Mouse (Mus musculus): Measurements from ENCODE around the gene 1700123O20Rik.

1700123O20Rik gene

DNA sequence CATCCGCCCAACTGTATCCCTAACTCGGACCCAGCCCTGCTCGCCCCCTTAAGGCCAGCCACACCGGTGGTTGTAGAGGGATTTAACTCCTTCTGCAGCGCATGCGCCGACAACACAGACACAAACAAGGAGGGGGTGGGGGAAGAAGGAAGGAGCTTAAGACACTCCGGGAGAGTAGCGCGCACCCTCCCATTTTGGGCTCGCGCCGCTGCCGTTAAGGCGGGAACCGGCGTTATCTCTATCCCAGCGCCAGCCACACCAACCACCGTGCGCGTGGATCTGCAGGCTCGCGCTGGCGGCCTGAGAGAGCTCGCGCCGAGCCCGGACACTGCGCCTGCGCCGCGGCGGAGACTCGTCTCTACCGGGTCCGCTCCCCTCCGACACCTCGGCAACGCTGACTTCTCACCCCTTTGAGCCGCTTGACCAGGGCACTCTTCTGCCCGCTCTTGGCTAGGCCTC lies at the start of gene 1700123O20Rik:
Gene 1700123O20Rik, plus strand, starts transcription at position 154 of the 459 bp plus-strand sequence.
- DNase-seq (ENCODE audit: low spot score), result peak; percentile 89

DNA sequence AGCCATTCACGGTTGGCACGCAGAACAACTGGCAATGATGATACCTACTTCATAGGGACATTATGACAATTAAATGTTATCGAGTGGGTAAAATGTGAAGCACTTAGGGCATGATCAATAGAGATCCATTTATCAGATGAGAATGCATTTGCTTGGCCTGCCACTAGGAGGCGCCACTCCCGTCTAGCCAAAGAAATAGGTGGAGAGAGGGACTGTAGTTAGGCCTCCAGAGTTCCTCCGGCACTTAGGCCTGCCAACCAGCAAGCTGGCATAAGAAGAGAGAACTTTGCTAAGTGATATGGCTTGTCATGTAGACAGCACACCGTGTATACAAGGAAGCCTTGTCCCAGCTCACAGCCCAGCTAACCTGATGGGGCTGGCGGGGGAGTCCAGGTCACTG lies 49.1 kb upstream of the 1700123O20Rik start:
- DNase-seq (ENCODE audit: low spot score), result no peak

DNA sequence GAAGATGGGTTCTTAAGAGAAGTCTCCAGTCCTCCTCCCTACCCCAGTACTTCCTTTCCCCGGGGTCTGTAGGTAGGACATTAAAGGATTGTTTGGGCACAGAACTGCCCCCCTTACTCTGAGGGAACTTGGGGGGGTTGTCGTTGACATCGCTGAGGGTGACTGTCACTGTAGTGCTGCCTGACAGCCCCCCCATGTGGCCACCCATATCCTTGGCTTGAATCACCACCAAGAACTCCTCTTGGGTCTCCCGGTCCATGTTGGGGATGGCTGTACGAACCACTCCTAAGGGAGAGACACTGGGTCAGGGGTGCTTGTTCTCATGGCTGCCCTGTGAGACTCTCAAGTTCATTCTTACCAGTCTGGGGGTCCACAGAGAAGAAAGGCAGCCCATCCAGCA lies 47.8 kb upstream of the 1700123O20Rik start:
- no peak for DNase-seq (ENCODE audit: low spot score)

DNA sequence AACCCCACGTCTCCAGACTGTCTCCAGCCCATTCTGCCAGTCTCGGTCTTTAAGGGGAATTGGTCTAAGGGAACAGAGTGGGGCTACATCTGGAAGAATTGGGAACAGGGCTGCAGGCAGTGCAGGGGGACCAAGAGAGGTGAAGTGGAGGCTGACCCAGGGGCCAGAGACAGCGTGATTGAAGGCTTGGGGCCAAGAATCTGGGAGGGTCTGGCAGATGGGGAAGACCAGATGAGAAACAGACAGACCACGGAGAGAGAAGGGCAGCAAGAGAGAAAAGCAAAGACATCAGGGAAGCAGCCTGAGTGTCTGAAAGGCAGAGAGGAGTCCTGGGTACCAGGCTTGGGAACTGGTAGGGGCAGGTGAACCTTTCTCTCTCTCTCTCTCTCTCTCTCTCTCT lies 45.9 kb upstream of the 1700123O20Rik start:
- no peak for DNase-seq (ENCODE audit: low spot score)

DNA sequence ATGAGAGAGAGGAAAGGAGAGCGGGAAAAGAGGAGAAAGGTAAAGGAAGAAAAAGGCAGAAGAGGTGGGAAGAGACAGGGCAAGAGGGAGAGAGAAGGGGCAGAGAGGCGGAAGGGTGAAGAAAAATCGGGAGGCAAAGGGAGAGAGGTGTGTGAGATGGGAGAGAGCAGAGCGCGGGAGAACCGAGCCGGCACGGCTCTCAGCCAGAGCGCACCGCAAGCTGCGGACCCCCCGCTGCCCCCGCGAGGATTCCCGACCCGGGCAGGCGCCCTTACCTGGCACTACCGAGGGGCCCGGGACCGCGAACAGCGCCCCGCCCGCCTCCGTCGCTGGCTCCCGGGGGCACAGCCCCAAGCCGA lies 45.1 kb upstream of the 1700123O20Rik start, which contains the start of gene Gm17606:
Gene Gm17606, plus strand, starts transcription at position 7 of the 359 bp plus-strand sequence.
- DNase-seq (ENCODE audit: low spot score), result no peak

DNA sequence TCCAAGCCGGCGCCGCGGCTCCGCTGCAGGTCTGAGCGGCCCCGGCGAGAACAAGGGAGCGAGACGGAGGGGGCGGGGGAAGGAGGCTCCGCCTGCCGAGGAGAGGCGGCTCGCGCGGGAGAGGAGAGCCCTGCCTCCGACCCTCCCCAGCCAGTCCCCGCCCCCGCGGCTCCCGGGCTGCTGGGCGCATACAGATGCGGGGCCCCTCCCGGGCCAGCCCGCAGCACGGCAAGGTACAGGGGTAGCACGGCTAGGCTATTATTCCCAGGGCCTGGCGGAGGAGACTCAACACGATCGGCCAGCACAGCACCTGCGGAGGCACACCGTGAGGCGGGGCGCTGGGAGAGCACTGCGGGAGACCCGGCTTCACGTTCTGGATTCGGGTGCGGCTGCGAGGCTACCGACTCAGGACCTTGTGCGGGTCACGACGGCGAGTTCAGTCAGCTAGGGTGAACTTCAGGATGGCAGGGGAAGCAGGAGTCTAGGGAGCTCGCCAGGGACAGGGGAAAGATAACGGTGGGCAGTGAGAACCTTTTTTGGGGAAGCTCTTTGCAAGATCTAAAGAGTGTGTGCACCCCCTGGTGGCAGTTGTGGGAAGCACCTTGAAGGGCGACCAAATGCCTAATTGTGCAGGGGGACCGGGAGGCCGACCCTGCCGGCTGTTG lies 44.6 kb upstream of the 1700123O20Rik start, which contains the start of gene Cdh24:
Gene Cdh24, minus strand, starts transcription at position 60 of the 665 bp plus-strand sequence.
- DNase-seq (ENCODE audit: low spot score), result peak; percentile 93

DNA sequence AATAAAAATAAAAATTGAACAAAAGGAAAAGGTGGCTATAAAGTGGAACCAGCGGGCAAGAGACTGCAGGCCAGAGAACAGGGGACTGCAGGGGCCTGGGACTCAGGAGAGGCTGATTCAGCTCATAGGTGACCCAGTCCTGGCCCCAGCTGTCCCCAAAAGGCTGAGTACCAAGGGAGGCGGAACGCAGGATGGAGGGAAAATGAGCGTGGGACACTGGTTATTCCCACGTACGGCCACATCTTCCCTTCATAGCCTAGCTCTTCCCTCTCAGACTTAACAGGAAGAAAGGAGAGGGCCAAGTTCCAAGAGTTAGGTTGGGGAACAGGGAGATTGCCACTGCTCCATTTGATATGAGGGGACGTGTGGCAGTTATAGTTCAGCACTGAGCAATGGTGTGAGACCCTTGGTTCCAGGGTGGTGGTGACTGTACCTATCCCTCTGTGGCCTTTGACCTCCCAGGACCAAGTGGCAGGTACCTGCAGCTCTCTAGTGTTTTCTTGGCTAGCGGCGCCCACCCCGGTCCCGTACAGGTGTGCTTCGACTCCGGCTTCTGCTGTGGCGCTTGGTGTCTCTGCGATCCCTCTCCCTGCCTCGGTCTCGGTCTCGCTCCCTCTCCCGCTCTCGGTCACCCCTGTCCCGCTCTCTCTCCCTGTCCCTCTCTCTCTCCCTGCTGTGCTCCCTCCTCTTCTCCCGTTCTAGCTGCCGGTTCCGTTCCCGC lies 43.6 kb upstream of the 1700123O20Rik start:
- DNase-seq (ENCODE audit: low spot score), result no peak

DNA sequence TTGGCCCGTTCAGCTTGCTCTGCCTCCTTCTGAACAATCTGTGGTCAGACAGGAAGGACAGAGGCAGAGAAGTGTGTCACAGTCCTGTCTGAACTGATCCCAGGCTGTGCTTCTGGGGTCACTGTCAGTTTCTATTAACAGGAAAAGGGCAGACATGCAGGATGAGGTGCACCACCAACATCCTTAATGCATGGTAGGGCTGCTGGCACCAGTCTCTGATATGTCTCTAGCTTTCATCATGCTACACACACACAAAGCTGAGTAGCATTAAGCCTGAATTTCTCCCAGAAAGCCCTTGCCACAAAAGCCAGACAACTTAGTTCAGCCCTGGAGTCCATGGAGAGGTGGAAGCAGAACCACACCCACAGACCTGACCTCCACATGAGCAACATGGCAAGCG lies 43.0 kb upstream of the 1700123O20Rik start:
- DNase-seq (ENCODE audit: low spot score), result no peak

DNA sequence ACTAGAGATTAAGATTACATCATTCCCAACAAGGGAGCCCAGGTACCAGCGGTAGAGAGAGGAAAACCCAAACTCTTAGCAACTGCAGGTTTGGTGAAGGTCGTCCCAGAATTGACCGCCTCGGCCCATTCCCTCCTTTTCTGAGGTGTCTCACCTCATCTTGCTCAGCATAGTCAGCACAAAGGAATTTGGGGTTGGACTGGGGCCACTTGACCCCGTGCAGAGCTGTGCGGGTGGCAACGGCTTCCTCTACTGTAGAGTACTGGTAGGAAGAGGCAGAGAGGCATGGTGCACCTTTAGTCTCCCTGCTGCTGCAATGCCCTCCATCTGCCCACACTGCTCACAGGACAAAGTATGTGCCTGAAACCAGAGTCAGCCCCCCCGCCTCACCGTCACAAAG lies 41.7 kb upstream of the 1700123O20Rik start:
- no peak for DNase-seq (ENCODE audit: low spot score)

DNA sequence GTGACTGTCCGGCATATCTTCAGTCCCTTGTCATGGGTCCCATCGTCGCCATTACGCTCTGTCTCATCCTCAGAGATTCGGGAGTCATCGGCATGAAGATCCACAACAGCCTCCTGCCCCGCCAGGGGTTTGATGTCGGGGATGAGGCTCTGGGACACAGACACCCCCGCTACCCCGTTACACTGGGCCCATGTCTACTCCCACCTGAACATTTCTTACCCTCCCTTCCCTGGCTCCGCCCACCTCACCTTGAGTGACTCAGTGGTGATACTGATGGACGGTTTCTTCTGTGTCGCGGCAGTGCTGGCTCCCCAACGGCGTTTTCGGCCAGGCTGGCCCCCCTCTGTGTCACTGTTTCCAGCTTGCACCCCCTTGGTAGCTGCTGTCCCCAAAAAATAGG lies 39.6 kb upstream of the 1700123O20Rik start:
- DNase-seq (ENCODE audit: low spot score), result no peak

DNA sequence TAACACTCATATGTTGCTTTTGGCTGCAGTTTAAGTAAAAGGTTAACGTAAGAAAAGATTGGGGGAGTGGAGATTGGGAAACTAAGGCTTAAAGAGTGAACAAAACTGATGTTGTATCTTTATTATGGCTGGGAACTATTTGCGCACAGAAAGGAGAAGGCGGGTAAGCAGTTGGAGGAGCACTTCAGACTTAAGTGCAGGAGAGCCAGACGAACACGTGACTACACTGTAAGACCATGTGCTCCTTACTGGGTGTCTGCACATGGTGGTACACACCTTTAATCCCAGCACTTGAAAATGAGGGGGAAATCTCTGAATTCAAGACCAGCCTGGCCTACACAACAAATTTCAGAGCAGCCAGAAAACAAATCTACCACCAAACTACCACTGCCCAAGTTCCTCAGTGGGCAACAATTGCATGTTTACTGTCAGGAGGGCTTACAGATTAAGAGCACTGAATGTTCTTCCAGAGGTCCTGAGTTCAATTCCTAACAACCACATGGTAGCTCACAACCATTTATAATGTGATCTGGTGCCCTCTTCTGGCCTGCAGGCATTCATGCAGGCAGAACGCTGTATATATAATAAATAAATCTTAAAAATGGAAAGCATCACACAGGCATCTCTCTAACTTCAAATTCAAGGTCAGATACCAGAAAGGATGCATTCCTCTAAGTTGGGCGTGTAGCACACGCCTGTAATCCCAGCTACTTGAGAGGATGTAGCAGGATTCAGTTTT lies 38.9 kb upstream of the 1700123O20Rik start:
- DNase-seq (ENCODE audit: low spot score), result no peak

DNA sequence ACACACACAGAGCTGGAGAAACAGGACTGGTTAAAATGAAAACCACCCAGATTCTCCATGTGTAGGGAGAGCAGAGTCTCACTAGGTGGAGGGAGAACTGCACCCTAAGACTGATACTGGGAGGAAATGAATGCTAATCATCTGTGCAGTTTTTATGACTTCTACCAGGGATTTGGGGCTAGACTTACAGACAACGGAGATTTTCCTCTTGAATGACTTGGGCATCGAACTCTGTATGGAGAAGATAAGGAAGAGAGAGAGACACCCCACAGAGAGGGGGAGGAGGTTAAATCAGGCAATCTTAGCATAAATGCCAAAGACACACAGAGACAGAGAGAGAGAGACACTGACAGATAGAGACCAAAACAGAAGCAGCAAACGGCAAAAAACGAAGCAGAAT lies 38.1 kb upstream of the 1700123O20Rik start:
- DNase-seq (ENCODE audit: low spot score), result no peak

DNA sequence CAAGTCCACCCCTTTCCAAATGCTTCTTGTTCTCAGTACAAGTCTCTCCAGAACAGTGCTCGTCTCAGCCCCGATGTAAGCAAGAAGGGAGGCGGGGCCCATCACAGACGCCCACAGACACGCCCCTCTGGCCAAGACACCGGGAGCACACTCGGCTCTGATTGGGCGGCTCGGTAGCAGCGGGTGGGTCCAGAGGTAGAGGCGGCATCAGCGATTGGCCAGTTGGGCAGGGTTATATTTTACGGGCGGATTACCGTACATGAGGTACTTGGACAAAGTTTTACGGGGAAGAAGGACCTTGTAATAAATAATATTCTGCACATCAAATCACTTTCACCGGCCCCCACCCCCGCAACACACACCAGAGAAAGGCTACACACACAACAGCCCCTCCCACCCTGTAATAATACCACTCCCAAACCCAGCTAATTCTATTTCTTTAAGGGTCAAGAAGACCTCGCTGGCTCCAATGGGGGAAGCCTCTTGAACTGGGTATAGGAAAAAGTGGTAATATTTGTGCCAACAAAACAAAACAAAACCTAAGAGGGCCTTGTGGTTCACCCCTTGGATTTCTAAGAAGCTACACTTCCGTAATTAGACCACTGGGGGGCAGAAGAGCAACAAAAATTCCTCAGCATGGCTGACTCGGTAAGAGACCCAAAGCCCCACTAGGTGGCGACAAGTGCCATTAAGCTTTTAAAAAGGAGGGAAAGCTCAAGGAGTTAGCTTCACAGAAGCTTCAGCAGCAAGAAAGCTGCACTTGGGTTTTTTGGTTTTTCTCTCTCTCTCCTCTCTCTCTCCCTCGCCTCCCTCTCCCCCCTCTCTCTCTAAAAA lies 35.2 kb upstream of the 1700123O20Rik start:
- DNase-seq (ENCODE audit: low spot score), result peak; percentile 77

DNA sequence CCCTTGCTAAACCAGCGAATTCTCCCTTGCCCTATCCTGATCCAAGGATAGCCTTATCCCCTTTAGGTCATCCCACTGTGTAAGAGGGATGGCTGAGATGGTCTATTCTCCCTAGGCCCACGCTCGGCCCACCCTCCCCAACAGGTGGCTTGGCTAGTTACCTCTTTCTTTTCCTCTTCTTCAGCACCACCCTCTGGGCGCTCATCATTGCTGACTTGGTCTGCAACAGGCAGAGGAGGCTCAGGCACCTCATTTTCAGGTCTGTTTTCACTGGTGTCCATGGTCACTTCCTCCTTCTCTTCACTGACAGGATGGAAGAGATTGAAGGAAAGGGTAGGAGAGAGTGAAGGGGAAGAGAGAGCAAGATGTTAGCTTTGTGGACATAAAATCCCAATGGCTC lies 34.5 kb upstream of the 1700123O20Rik start:
- DNase-seq (ENCODE audit: low spot score), result no peak

DNA sequence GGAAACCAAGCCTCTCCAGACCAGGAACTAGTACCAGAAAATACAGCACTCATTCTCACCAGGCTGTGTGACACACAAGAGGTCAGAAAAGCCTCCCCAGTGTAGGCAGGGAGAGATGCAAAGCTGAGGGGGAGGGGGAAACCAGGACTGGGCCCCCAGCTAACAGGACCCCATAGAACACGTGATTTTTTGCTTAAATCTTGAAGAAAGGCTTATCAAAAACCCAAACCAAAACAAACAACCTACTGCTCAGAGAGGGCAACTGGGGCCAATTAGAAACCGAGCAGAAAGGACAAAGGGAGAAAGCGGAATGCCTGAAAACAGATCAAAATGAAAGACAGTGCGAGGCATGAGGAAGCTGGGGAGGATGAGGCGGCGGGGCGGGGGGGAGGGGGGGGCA lies 33.2 kb upstream of the 1700123O20Rik start:
- DNase-seq (ENCODE audit: low spot score), result peak; percentile 20

DNA sequence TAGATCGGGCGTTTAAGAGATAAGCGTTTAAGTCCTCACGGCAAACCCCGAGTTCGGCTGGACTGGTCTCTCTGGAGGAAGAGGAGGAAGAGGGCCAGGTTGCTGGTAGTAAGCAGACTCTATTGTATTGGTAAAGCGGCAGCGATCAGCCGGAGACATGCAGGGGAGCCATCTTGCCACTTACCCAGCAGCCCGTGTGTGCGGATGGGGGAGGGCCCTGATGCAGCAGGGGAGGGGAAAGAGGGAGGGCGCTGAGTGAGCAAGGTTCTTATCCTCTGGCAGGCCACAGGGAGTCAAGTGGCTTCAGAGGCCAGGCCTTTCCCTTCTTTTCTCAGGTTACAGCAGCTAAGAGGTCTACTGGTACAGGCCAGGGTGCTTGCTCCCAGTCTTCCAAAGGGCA lies 32.5 kb upstream of the 1700123O20Rik start:
- DNase-seq (ENCODE audit: low spot score), result peak; percentile 94

DNA sequence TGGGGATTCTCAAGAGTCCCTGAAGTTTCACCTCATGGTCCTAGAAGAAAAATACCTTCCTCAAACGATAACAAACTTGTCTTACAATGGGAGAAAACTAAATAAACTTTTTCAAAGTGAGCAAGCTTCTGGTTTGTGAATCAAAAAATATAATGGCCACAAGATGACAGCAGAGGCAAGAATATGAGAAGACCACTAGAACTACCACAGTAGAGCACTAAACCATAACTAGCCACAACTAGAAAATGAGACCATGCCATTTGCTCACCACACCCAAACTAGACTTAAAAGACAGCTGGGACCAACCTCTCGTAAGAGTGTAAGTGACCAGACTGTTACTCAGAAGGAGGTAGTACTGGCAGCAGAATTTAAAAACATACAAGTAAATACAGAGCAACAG lies 26.0 kb upstream of the 1700123O20Rik start:
- DNase-seq (ENCODE audit: low spot score), result no peak

DNA sequence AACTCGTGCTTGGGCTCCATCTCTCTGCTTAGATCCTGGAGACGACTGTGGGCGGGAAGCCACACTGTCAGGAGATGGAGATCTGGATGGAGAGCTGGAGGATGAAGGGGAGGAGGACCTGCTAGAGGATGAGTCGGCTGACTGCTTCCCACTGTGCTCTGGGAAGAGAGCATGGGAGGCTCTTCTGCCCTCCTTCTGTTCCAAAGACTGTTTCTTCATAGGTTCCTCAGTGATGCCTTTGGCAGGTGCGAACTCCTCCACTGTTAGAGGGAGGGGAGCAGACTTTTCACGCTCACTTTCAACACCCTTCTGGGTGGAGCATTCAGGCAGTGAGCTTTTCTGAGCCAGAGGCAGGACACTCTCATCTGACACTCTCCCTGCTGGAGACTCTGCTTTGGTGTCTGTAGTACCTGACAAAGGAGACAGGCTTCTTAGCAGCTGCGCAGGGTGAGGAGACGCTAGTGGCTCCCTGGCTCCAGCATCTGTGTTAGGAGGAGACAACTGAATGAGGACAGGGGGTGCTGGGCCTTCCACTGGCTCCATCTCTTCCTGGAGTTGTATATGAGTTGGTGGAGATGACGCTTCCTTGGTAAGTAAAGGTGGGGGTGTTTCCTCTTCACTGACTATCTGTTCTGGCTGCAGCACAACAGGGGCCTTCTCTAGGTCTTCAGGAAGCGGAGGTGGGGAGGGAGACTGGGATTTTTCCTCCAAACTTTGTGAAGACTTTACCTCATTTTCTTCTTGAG lies 21.4 kb upstream of the 1700123O20Rik start:
- DNase-seq (ENCODE audit: low spot score), result no peak

DNA sequence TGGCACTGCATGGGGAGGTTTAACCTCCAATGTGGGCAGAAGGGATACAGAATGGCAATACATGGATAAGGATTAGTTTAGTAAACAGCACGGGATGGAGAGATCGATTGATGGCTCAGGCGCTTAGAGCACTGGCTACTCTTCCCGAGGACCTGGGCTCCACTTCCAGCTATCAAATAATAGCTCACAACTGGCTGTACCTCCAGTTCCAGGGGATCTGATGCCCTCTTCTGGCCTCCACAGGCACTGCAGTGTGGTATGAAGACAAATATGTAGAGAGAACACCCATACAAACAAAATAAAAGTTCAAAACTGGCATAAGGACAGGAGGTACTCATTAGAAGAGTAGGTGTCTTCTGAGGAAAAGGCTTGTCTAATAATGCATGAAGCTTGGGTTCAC lies 16.6 kb upstream of the 1700123O20Rik start:
- DNase-seq (ENCODE audit: low spot score), result no peak

DNA sequence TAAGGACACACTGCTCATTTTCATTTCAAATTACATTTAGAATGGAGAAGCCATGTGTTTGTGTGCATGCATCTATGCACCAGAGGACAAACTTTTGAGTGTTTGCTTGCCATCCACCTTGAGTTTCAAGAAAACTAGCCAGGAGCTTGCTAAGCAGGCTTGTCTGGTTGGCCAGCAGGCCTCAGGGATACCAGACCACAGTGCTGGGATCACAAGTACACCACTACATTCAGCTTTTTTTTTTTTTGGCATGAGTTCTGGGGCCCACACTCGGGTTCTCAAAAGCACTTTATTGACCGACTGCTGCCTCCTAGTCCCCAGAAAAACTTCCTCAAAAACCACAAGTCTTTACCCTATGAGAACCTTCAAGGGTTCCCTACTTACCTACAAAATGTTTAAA lies 11.7 kb upstream of the 1700123O20Rik start:
- no peak for DNase-seq (ENCODE audit: low spot score)

DNA sequence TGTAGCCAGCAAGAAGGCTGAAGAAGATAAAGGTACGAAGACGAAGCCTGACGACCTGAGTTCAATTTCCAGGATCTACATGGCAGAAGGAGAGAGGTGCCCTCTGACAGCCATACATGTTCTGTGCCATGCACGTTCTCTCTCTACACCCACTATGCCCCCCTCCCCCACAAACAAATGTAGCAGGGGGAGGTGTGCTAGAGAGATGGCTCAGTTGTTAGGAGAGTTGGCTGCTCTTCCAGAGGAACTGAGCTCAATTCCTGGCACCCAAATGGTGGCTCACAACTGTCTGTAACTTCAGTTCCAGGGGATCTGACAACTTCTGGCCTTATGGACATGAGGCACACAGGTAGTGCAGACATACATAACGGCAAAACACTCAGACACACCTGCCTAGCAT lies 9.7 kb upstream of the 1700123O20Rik start:
- DNase-seq (ENCODE audit: low spot score), result no peak
